Mouse (Mus musculus) lung, embryonic 16.5 days (tissue): ENCODE data around the gene Mrps7. TPM values are rescaled to one million over a fixed set of nuclear protein-coding genes. Genes with fewer than 3 reads are reported as not detected.
A peak's percentile ranks its signal among the peaks of the same experiment; 100 is the strongest.

Experiments
- ATAC-seq: fragments of 200-750 bp; cut with Nextera tagmentation; 2 replicates; pipeline ENCODE4 v1.8.0; 2017; ENCODE audit warnings: low read depth, mild to moderate bottlenecking, moderate library complexity
- H3K27ac ChIP-seq: fragments of 300-500 bp; sonication (generic); 2 replicates; pipeline ENCODE4 v1.5.1; 2014; ENCODE audit warnings: mild to moderate bottlenecking, control low read depth, low read length
- H3K27me3 ChIP-seq: fragments of 300-500 bp; sonication (generic); 2 replicates; pipeline ENCODE4 v1.6.1; 2014; ENCODE audit warnings: low read depth, low read length, mixed read lengths; ENCODE audit not compliant: control insufficient read depth, insufficient read depth
- H3K36me3 ChIP-seq: fragments of 300-500 bp; sonication (generic); 2 replicates; pipeline ENCODE4 v1.6.1; 2014; ENCODE audit warnings: low read length; ENCODE audit not compliant: control insufficient read depth, insufficient read depth
- H3K4me1 ChIP-seq: fragments of 300-500 bp; sonication (generic); replicated peaks from 2 replicates; pipeline ENCODE4 v1.6.1; 2014; ENCODE audit warnings: low read length, mixed read lengths; ENCODE audit not compliant: control insufficient read depth, insufficient read depth
- H3K4me2 ChIP-seq: fragments of 300-500 bp; sonication (generic); 2 replicates; pipeline ENCODE4 v1.6.1; 2014; ENCODE audit warnings: low read depth, low read length, control low read depth
- H3K4me3 ChIP-seq: fragments of 300-500 bp; sonication (generic); 2 replicates; pipeline ENCODE4 v1.5.1; 2014; ENCODE audit warnings: mild to moderate bottlenecking, low read length, control low read depth
- H3K9ac ChIP-seq: fragments of 300-500 bp; sonication (generic); 2 replicates; pipeline ENCODE4 v1.6.1; 2014; ENCODE audit warnings: low read length, control low read depth
- H3K9me3 ChIP-seq: fragments of 300-500 bp; sonication (generic); 2 replicates; pipeline ENCODE4 v1.6.1; 2016; ENCODE audit warnings: low read length; ENCODE audit not compliant: control insufficient read depth
- WGBS: fragments of 180-500 bp; shearing (Covaris S2); extraction: QIAGEN DNeasy Blood & Tissue Kit; methylation state at CpG from one replicate; pipeline ENCODE4 v1.1.7; 2014; 5-methylcytosine and 5-hydroxymethylcytosine counted together
- polyA plus RNA-seq: library from polyadenylated mRNA; unstranded; fragments of >200 nt; fragmentation: Nextera tagmentation; extraction: Ambion mirVana; gene quantifications from 2 replicates; pipeline ENCODE4 v1.2.1, GENCODE M21; 2015

Gene Mrps7
- polyA plus RNA-seq, 1 experiment from 2014 or later = 87.6 TPM

DNA sequence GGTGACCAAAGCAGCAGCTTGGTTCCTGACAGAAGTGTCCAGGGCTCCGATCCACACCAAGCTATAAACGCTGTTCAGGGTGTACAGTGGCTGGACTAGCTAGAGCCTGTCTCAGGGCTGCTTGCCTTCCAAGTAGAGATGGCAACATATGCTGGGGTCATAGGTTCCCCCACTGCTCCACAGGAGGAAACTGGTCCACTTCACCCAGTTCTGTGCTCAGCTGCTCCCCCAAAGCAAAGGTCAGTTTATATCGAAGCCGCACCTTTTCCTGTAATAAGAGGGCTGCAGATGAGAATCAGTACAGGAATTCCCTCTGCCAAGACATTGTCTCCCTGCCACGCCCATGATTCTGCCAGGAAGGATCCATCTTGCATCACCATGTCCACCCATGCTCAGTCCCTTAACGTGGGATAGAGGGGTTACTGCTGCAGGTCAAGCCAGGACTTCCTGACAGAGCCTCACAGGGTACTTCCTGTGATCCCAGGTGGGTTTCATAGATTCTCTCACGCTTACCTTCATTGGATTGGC lies 18.1 kb upstream of the Mrps7 start:
- Histone ChIP-seq H3K4me3 (no peak overlapping the region), H3K27ac (no peak overlapping the region), H3K9me3 (no peaks in the 10 kb centered on the region), H3K27me3 (no peaks in the 10 kb centered on the region), H3K9ac (no peak overlapping the region), H3K36me3 (peaks cover 74% of the 10 kb centered on the region), H3K4me2 (no peak overlapping the region), H3K4me1 (no peaks in the 10 kb centered on the region)
- no peak for ATAC-seq
- WGBS = 85% methylated on average over 7 of the region's 7 CpGs

DNA sequence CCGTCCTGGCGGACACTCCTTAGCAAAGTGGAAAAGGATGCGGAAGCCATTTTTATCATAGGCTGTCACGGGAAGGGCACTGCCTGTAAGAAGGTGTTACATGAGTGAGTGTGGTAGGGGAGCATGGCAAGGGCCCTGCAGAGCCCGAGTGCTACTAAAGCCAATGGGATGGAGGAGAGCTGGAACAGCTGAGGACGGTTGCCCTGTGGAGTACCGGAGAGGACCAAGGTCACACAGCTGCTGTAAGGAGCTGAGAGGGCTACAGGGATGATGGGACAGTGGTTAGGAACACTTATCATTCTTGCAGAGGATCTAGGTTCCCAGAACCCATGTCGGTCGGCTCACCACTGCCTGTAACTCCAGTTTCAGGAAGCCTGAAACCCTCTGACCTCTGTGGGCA lies 17.3 kb upstream of the Mrps7 start:
- no peak for ATAC-seq
- Histone ChIP-seq H3K36me3 (peaks cover 75% of the 10 kb centered on the region), H3K27me3 (no peaks in the 10 kb centered on the region), H3K27ac (no peak overlapping the region), H3K4me3 (no peak overlapping the region), H3K4me2 (no peak overlapping the region), H3K4me1 (no peaks in the 10 kb centered on the region), H3K9ac (no peak overlapping the region), H3K9me3 (no peaks in the 10 kb centered on the region)
- WGBS = 84% methylated on average over 9 of the region's 9 CpGs

DNA sequence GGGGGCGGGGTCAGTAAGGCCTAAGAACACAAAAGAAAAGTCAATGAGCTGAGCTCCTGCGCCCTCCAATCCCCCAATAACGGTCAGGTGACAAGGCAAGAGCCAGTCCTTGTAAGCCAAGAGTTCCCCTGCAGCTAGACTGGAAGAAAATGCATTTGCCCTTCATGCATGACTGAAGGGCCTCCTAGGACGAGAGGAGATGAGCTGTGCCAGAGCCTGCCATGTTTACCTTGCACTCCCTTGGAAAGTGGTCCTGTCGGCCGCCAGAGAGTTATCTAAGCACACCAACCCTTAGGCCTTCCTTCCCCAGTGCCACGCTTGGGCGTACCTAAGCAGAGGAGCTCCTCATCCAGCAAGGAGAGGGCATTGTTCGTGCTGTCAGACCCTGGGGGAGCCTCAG lies 15.7 kb upstream of the Mrps7 start:
- Histone ChIP-seq H3K36me3 (peaks cover 71% of the 10 kb centered on the region), H3K4me1 (no peaks in the 10 kb centered on the region), H3K27ac (no peak overlapping the region), H3K9me3 (no peaks in the 10 kb centered on the region), H3K9ac (no peak overlapping the region), H3K4me3 (no peak overlapping the region), H3K4me2 (no peak overlapping the region), H3K27me3 (no peaks in the 10 kb centered on the region)
- WGBS = 81% methylated on average over 9 of the region's 9 CpGs
- ATAC-seq = no peak

DNA sequence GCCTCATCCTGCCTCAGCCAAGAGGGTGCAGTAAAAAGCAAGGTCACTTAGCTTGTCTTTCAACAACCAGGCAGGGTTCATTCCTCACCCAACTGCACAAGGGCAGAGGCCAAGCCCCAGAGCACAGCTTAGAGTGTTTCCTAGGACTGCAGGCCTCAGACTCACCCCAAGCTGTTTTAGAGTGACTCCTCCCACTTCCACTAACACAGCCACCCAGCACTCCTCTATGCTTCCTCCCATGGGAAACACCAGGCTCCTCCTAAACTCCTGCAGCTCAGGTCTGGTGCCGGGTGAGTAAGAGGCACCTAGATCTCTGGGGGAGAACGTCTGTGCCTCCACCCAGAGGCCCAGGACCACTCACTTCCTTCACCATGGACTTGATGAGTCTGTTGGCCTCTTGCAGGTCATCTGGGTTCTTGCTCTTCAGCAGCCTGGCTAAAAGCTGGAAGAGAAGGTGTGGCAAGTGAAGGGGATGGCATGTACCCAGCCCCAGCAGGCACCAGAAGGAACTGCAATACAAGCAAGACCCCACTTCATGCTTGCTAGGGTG lies 13.1 kb upstream of the Mrps7 start:
- H3K4me1 ChIP-seq = no peaks in the 10 kb centered on the region
- ATAC-seq = peak; percentile 10; the same call in 1 of the 2 replicates
- 79% methylated on average over 2 of the region's 2 CpGs for WGBS

DNA sequence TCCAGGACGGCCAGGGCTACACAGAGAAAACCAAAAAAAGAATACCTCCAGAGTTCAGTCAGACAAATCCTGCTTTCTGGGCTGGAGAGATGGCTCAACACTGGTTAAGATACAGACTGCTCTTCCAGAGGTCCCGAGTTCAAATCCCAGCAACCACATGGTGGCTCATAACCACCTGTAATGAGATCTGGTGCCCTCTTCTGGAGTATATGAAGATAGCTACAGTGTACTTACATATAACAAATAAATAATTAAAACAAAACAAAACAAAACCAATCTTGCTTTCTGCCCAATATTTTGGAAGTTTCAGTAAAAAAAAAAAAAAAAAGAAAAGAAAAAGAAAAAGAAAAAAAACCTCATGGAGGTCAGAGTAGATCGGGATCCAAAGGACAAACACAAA lies 8.5 kb upstream of the Mrps7 start:
- Histone ChIP-seq H3K4me1 (no peaks in the 10 kb centered on the region), H3K36me3 (peaks cover 29% of the 10 kb centered on the region), H3K27me3 (no peaks in the 10 kb centered on the region), H3K4me3 (no peak overlapping the region), H3K9ac (no peak overlapping the region), H3K9me3 (no peaks in the 10 kb centered on the region), H3K4me2 (no peak overlapping the region), H3K27ac (no peak overlapping the region)
- 96% methylated on average over 3 of the region's 3 CpGs for WGBS
- no peak for ATAC-seq

More for the DNA sequence above, 13.1 kb upstream of the Mrps7 start:
- H3K9me3 ChIP-seq = no peaks in the 10 kb centered on the region
- H3K36me3 ChIP-seq = peaks cover 56% of the 10 kb centered on the region
- no peak overlapping the region for H3K9ac ChIP-seq
- H3K27ac ChIP-seq = no peak overlapping the region
- no peaks in the 10 kb centered on the region for H3K27me3 ChIP-seq
- H3K4me2 ChIP-seq = no peak overlapping the region
- H3K4me3 ChIP-seq = no peak overlapping the region

DNA sequence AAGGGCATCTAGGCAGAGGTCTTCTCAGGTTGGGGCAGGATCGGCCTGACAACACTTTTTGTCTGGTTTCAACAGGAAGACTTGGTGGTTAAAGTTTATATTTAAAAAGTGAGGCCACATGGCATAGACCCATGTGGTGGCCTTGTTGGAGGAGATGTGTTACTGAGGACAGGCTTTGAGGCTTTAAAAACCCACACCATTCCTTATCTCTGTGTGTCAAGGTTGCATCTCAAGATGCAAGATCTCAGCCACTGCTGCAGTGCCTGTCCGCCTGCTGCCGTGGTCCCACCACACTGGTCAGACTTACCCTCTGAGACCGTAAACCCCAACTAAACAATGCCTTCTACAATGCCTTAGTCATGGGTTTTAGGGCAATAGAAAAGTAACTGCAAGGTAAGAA lies 5.4 kb upstream of the Mrps7 start:
- no peaks in the 10 kb centered on the region for H3K27me3 ChIP-seq
- no peak overlapping the region for H3K9ac ChIP-seq
- no peak overlapping the region for H3K27ac ChIP-seq
- H3K4me3 ChIP-seq = no peak overlapping the region
- no peaks in the 10 kb centered on the region for H3K9me3 ChIP-seq
- 91% methylated on average over 4 of the region's 4 CpGs for WGBS
- H3K4me2 ChIP-seq = no peak overlapping the region
- no peak for ATAC-seq
- peaks cover 15% of the 10 kb centered on the region for H3K4me1 ChIP-seq
- H3K36me3 ChIP-seq = peaks cover 7% of the 10 kb centered on the region

DNA sequence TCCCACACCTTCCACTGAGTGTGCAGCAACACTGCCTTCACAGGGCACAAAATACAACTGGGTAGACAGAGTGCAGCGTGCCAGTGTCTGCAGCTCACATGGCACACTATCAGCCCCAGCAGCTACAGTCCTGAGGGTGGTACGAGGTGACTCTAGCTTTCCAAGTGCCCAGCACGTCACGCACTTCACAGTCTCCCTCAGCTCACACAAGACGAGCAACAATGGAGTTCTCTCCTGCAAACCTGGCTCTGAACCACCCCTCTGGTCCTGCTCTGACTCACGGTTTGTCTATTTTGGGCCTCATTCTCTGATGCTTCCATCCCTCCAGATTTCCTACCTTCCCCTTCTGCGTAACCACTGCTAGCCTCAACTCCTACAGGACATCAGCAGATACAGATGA lies 4.0 kb upstream of the Mrps7 start:
- Histone ChIP-seq H3K9me3 (no peaks in the 10 kb centered on the region), H3K4me3 (no peak overlapping the region), H3K9ac (no peak overlapping the region), H3K36me3 (no peaks in the 10 kb centered on the region; the same call in none of the 2 replicates), H3K27ac (no peak overlapping the region), H3K4me2 (no peak overlapping the region), H3K27me3 (no peaks in the 10 kb centered on the region), H3K4me1 (peaks cover 17% of the 10 kb centered on the region)
- WGBS = 89% methylated on average over 7 of the region's 7 CpGs
- ATAC-seq = no peak

DNA sequence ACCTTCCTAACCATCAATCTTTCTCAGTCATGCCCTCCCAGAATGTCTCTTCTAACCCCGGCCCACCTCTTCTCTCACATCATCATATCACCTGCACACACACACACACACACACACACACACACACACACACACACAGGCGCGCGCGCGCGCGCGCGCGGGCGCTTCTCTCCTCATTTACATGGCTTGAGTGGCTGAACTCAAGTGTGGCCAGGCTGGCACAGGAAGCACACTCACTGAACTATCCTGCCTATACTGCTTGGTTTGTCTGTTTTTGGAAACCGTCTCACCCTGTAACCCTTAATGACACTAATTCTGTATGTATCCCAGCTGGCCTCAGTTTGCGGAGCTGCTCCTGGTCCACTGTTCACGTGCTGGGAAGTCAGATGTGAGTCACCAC lies 3.0 kb upstream of the Mrps7 start:
- Histone ChIP-seq H3K4me1 (peaks cover 22% of the 10 kb centered on the region), H3K4me3 (no peak overlapping the region), H3K27ac (no peak overlapping the region), H3K27me3 (no peaks in the 10 kb centered on the region), H3K9ac (no peak overlapping the region), H3K36me3 (peaks cover 1% of the 10 kb centered on the region), H3K9me3 (no peaks in the 10 kb centered on the region), H3K4me2 (no peak overlapping the region)
- WGBS = 90% methylated on average over 15 of the region's 15 CpGs
- ATAC-seq = no peak

DNA sequence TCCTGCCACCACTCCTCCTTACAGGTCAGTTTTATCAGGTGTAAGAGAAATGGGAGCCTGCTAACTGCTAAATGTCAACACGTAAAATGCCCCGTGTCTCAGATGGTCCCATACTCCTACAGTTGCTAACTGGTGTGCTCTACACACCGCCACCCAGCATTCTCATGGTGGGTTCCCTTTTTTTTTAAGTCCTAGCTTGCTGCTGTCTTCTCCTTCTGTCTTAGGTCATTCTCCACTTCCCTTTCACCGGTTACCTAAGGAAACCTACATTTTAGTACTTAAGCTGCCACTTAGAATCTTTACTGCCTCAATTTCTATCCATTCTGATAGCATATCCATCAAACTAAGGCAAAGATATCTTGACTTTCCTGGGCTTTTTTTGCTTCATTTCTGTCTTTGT lies 2.6 kb upstream of the Mrps7 start:
- 78% methylated on average over 4 of the region's 4 CpGs for WGBS
- H3K27ac ChIP-seq = no peak overlapping the region
- H3K9ac ChIP-seq = no peak overlapping the region
- H3K9me3 ChIP-seq = no peaks in the 10 kb centered on the region
- peaks cover 22% of the 10 kb centered on the region for H3K4me1 ChIP-seq
- no peaks in the 10 kb centered on the region for H3K27me3 ChIP-seq
- ATAC-seq = no peak
- no peak overlapping the region for H3K4me3 ChIP-seq
- H3K36me3 ChIP-seq = peaks cover 6% of the 10 kb centered on the region
- H3K4me2 ChIP-seq = no peak overlapping the region

DNA sequence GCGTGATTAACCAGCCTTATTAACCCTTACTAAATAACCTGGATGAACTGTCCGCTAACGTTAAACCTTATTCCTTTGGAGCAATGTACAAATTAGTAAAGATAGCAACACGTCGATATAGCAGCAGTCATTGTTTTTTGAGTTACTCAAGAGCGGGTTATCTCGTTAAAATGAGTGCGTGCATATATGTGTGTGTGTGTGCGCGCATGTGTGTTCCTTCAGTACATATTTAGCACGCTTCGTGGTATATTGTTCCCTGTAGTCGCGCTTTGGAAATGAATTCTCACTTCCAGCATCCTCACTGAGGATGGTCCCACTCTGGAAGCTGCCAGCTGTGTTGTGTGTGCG lies 623 bp upstream of the Mrps7 start:
- H3K27ac ChIP-seq = peak overlapping the region; percentile 93
- 3% methylated on average over 15 of the region's 15 CpGs for WGBS
- H3K27me3 ChIP-seq = no peaks in the 10 kb centered on the region
- H3K9me3 ChIP-seq = no peaks in the 10 kb centered on the region
- H3K4me3 ChIP-seq = peak overlapping the region; percentile 100
- H3K4me2 ChIP-seq = peak overlapping the region; percentile 93
- no peak for ATAC-seq
- H3K9ac ChIP-seq = peak overlapping the region; percentile 98
- peaks cover 22% of the 10 kb centered on the region for H3K4me1 ChIP-seq
- H3K36me3 ChIP-seq = peaks cover 19% of the 10 kb centered on the region
